12 mouse cellular contexts compared by ENCODE assay signal in genomic region chr9:91370191-91370708, GRCm38 (mm10). TPM values are rescaled to one million over a fixed set of nuclear protein-coding genes. Genes with fewer than 3 reads are reported as not detected.
DNase-seq lines count a peak whose midpoint lies in the region; ATAC-seq lines count a peak whose summit lies in the region.
"Had no signal": no experiment of that assay in that cellular context is flagged by ENCODE, and none has a peak within 500 bp of the region (broad histone marks: within the 10 kb centered on the region; RNA-seq: fewer than 3 reads in every experiment).

No protein-coding gene starts in this region.

- peak overlapping the region; percentile 49 for H3K9ac ChIP-seq in hindbrain, embryonic 15.5 days
- peak overlapping the region; percentile 57 for H3K9ac ChIP-seq in neural tube, embryonic 12.5 days
- H3K9ac ChIP-seq: liver, embryonic 14.5 days had no signal

- peak overlapping the region; percentile 85 for H3K4me3 ChIP-seq in forebrain, embryonic 10.5 days
- H3K4me3 ChIP-seq in hindbrain, embryonic 15.5 days, result peak overlapping the region; percentile 37
- H3K4me3 ChIP-seq in neural tube, embryonic 12.5 days, result peak overlapping the region; percentile 37
- H3K4me3 ChIP-seq: heart, embryonic 10.5 days; left cerebral cortex, adult 2 months had no signal

- H3K36me3 ChIP-seq in forebrain, embryonic 10.5 days (replicated peaks), result no peaks in the 10 kb centered on the region
- no peaks in the 10 kb centered on the region for H3K36me3 ChIP-seq in hindbrain, embryonic 15.5 days
- no peaks in the 10 kb centered on the region for H3K36me3 ChIP-seq in neural tube, embryonic 12.5 days
- H3K36me3 ChIP-seq: heart, embryonic 10.5 days had no signal

- H3K27me3 ChIP-seq in forebrain, embryonic 10.5 days (ENCODE audit: poor library complexity, severe bottlenecking), result peaks cover 100% of the 10 kb centered on the region
- H3K27me3 ChIP-seq in hindbrain, embryonic 15.5 days, result peaks cover 61% of the 10 kb centered on the region
- peaks cover 51% of the 10 kb centered on the region for H3K27me3 ChIP-seq in neural tube, embryonic 12.5 days (replicated peaks)

- peaks cover 71% of the 10 kb centered on the region for H3K4me1 ChIP-seq in forebrain, embryonic 10.5 days
- H3K4me1 ChIP-seq in hindbrain, embryonic 15.5 days (replicated peaks), result no peaks in the 10 kb centered on the region
- H3K4me1 ChIP-seq in neural tube, embryonic 12.5 days, result peaks cover 4% of the 10 kb centered on the region; the same call in 1 of the 2 replicates

- DNase-seq in cerebellum, adult 9-11 months, result peak; percentile 68
- DNase-seq in forebrain, embryonic 10.5 days (ENCODE audit: extremely low spot score, low spot score), result peak; percentile 31
- DNase-seq in lung, postnatal 4 days, result no peak
- no peak for DNase-seq in urinary bladder, postnatal 25 days (ENCODE audit: low spot score)
- DNase-seq: adrenal gland, postnatal 14 days had no signal

- H3K4me2 ChIP-seq in hindbrain, embryonic 15.5 days, result peak overlapping the region; percentile 51
- peak overlapping the region; percentile 60 for H3K4me2 ChIP-seq in neural tube, embryonic 12.5 days (replicated peaks)

- whole genome bisulfite sequencing in forebrain, embryonic 10.5 days, result 13% methylated on average over 6 of the region's 6 CpGs
- 15% methylated on average over 6 of the region's 6 CpGs for WGBS in hindbrain, embryonic 15.5 days
- 12% methylated on average over 6 of the region's 6 CpGs for WGBS in neural tube, embryonic 12.5 days

- H3K9me3 ChIP-seq in forebrain, embryonic 10.5 days, result no peaks in the 10 kb centered on the region
- H3K9me3 ChIP-seq in hindbrain, embryonic 15.5 days, result no peaks in the 10 kb centered on the region
- H3K9me3 ChIP-seq in neural tube, embryonic 12.5 days, result no peaks in the 10 kb centered on the region
- H3K9me3 ChIP-seq: heart, embryonic 10.5 days had no signal

- ATAC-seq in hindbrain, embryonic 15.5 days (ENCODE audit: low FRiP score, low read depth), result no peak
- ATAC-seq in neural tube, embryonic 12.5 days (ENCODE audit: low FRiP score, low read depth), result no peak
- ATAC-seq in monocyte, adult 5-6 weeks (replicated peaks; ENCODE audit: insufficient number of reproducible peaks, low FRiP score, low TSS enrichment, poor library complexity, severe bottlenecking), result no peak

- peak overlapping the region; percentile 98 for H3K27ac ChIP-seq in forebrain, embryonic 10.5 days
- H3K27ac ChIP-seq in hindbrain, embryonic 15.5 days (replicated peaks), result peak overlapping the region; percentile 96
- H3K27ac ChIP-seq in neural tube, embryonic 12.5 days, result peak overlapping the region; percentile 60
- H3K27ac ChIP-seq: heart, embryonic 10.5 days; liver, embryonic 14.5 days had no signal

RNA-seq across cellular contexts. Expression of gene Zic1, which starts 4.6 kb away (rescaled TPM):
- polyA plus RNA-seq in forebrain, embryonic 10.5 days (2016; fragmentation: Nextera tagmentation; extraction: Ambion mirVana), result 6.2 and 8.9 TPM in 2 replicates
- polyA plus RNA-seq in hindbrain, embryonic 15.5 days (2015; fragmentation: Nextera tagmentation; extraction: Ambion mirVana), result 13.5 and 14.8 TPM in 2 replicates
- polyA plus RNA-seq in neural tube, embryonic 12.5 days (2016; fragmentation: Nextera tagmentation; extraction: Ambion mirVana), result 19.0 and 19.9 TPM in 2 replicates
- not detected in 3 replicates for total RNA-seq in monocyte, adult 5-6 weeks (2017)
- total RNA-seq: adrenal gland, postnatal 14 days; megakaryocyte, adult 5-6 weeks had no signal
- polyA plus RNA-seq: heart, embryonic 10.5 days had no signal

RNA-seq across cellular contexts. Expression of gene Zic4, which starts 8.0 kb away (rescaled TPM):
- polyA plus RNA-seq in forebrain, embryonic 10.5 days (2016; fragmentation: Nextera tagmentation; extraction: Ambion mirVana), result 24.8 and 41.8 TPM in 2 replicates
- 52.6 and 61.6 TPM in 2 replicates for polyA plus RNA-seq in hindbrain, embryonic 15.5 days (2015; fragmentation: Nextera tagmentation; extraction: Ambion mirVana)
- 62.8 and 66.6 TPM in 2 replicates for polyA plus RNA-seq in neural tube, embryonic 12.5 days (2016; fragmentation: Nextera tagmentation; extraction: Ambion mirVana)
- total RNA-seq in monocyte, adult 5-6 weeks (2017), result not detected in 3 replicates
- total RNA-seq: adrenal gland, postnatal 14 days; megakaryocyte, adult 5-6 weeks had no signal

Comparison
In these comparisons a context has a peak if more than half of its experiments do, and no peak if none do; other contexts are left out.
1. DNase-seq: peak in cerebellum, adult 9-11 months (single experiment) and forebrain, embryonic 10.5 days (single experiment); none in lung, postnatal 4 days (0 of 2) and urinary bladder, postnatal 25 days (single experiment).
2. Peak in every context shown above with its lines, with median percentiles within 50 percentile points of each other: H3K27ac ChIP-seq and H3K4me3 ChIP-seq.